Mouse (Mus musculus) testis, postnatal 14 days (tissue): ENCODE results near the gene Ankrd36.

Experiments used
- DNase-seq: peaks from one replicate; pipeline ENCODE4 v3.0.0; 2021; ENCODE audit warnings: low spot score

The Ankrd36 gene

GRCm38 (mm10) chr11:5684283-5684682, 114.8 kb downstream of the Ankrd36 start:
- no peak for DNase-seq

GRCm38 (mm10) chr11:5691775-5692174, 122.3 kb downstream of the Ankrd36 start:
- DNase-seq, result no peak

- no peak for DNase-seq
Observed at GRCm38 (mm10) chr11:5700808-5701207, 131.3 kb downstream of the Ankrd36 start.

- no peak for DNase-seq
Observed at GRCm38 (mm10) chr11:5701300-5701699, 131.8 kb downstream of the Ankrd36 start.

- no peak for DNase-seq
Observed at GRCm38 (mm10) chr11:5701821-5702220, 132.3 kb downstream of the Ankrd36 start.

- DNase-seq, result no peak
Observed at GRCm38 (mm10) chr11:5702271-5702956, 132.9 kb downstream of the Ankrd36 start.

GRCm38 (mm10) chr11:5702957-5703332, 133.5 kb downstream of the Ankrd36 start:
- DNase-seq, result no peak

GRCm38 (mm10) chr11:5703341-5703740, 133.9 kb downstream of the Ankrd36 start:
- no peak for DNase-seq

GRCm38 (mm10) chr11:5705972-5706371, 136.5 kb downstream of the Ankrd36 start:
- no peak for DNase-seq

GRCm38 (mm10) chr11:5706874-5707529, 137.5 kb downstream of the Ankrd36 start:
- DNase-seq, result no peak

GRCm38 (mm10) chr11:5707530-5708353, 138.3 kb downstream of the Ankrd36 start:
- DNase-seq, result peak; percentile 90

- no peak for DNase-seq
Observed at GRCm38 (mm10) chr11:5715179-5715578, 145.7 kb downstream of the Ankrd36 start.

- DNase-seq, result no peak
Observed at GRCm38 (mm10) chr11:5715630-5716105, 146.2 kb downstream of the Ankrd36 start, which contains the start of gene Mrps24. Gene Mrps24 (minus strand): TSS chr11:5715680.

GRCm38 (mm10) chr11:5716246-5716645, 146.8 kb downstream of the Ankrd36 start:
- no peak for DNase-seq

- DNase-seq, result no peak
Observed at GRCm38 (mm10) chr11:5716938-5717705, 147.6 kb downstream of the Ankrd36 start.

GRCm38 (mm10) chr11:5718611-5719354, 149.3 kb downstream of the Ankrd36 start:
- DNase-seq, result no peak

GRCm38 (mm10) chr11:5729582-5729981, 160.1 kb downstream of the Ankrd36 start:
- DNase-seq, result no peak

GRCm38 (mm10) chr11:5732401-5732800, 162.9 kb downstream of the Ankrd36 start:
- no peak for DNase-seq

- no peak for DNase-seq
Observed at GRCm38 (mm10) chr11:5734323-5734722, 164.8 kb downstream of the Ankrd36 start.

- no peak for DNase-seq
Observed at GRCm38 (mm10) chr11:5737137-5737536, 167.7 kb downstream of the Ankrd36 start.
